Mouse (Mus musculus): ENCODE data around the gene Vwa3b.

GRCm38 (mm10) chr1:37049159-37049558, 22.8 kb downstream of the Vwa3b start:
- TF ChIP-seq CTCF (IDR thresholded peaks at IDR 0.05; ENCODE audit: control insufficient read depth, insufficient read depth, low read length), result no peak
- no peak for TF ChIP-seq POLR2A (IDR thresholded peaks at IDR 0.05; ENCODE audit: borderline replicate concordance, control insufficient read depth, low read depth, low read length)

Data from bone marrow, adult 2 months (tissue).